Mouse (Mus musculus) monocyte, adult 59 days (primary cell): ENCODE results near the gene Vwde. TPM values are rescaled to one million over a fixed set of nuclear protein-coding genes. Genes with fewer than 3 reads are reported as not detected.

Experiments
- total RNA-seq, 2 experiments: library from RNA; stranded (reverse); gene quantifications; one replicate each; pipeline ENCODE4 v1.2.4; 2023

Vwde gene
- not detected for total RNA-seq

GRCm38 (mm10) chr6:13224596-13225227, at the start of gene Vwde:
Gene Vwde (minus strand): TSS chr6:13224965.

Other genes starting within 250 kb of the Vwde start
- gene Tmem106b, start 155.2 kb downstream of the Vwde start, total RNA-seq = 10 to 100 TPM; 26.3 to 29.8 TPM